ENCODE assay signal across 9 mouse cellular contexts in the genomic region with DNA sequence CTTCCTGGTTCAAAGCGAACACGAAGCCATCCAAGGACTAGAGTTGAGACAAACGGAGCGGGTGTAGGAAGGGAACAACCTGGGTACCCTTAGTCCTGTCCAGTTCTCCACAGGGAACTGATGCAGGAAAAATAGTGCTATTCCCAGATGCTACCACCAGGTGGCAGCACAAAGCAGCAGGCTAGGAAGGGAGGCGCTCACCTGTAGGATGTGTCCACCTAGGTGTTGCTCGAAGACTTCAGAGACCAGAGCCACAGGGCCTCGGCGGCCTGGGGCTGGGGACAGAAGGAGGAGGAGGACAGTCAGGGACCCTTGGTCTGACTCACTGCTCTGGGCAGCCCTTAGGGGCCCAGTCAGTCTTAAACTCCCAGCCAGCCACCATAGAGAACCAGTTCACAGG. TPM values are rescaled to one million over a fixed set of nuclear protein-coding genes. Genes with fewer than 3 reads are reported as not detected.
DNase-seq lines count a peak whose midpoint lies in the region; ATAC-seq and TF ChIP-seq lines count a peak whose summit lies in the region.
"Had no signal": no experiment of that assay in that cellular context is flagged by ENCODE, and none has a peak within 500 bp of the region (broad histone marks: within the 10 kb centered on the region; RNA-seq: fewer than 3 reads in every experiment).

No protein-coding gene starts in this region.

- H3K9ac ChIP-seq in forebrain, embryonic 14.5 days (ENCODE audit: low read length): no peak overlapping the region
- no peak overlapping the region for H3K9ac ChIP-seq in hindbrain, embryonic 16.5 days (ENCODE audit: low read depth, low read length)
- H3K9ac ChIP-seq: limb, embryonic 15.5 days had no signal

- H3K4me2 ChIP-seq in forebrain, embryonic 14.5 days (ENCODE audit: low read length): no peak overlapping the region
- H3K4me2 ChIP-seq in hindbrain, embryonic 16.5 days (ENCODE audit: low read length): no peak overlapping the region
- H3K4me2 ChIP-seq: limb, embryonic 15.5 days had no signal

- H3K27me3 ChIP-seq in forebrain, embryonic 14.5 days (replicated peaks; ENCODE audit: control insufficient read depth, insufficient read depth, low read length): peaks cover 3% of the 10 kb centered on the region
- H3K27me3 ChIP-seq in hindbrain, embryonic 16.5 days (replicated peaks; ENCODE audit: control insufficient read depth, insufficient read depth, low read length): peaks cover 10% of the 10 kb centered on the region
- H3K27me3 ChIP-seq in midbrain, embryonic 10.5 days (ENCODE audit: low read depth, poor library complexity, severe bottlenecking): peaks cover 49% of the 10 kb centered on the region
- no peaks in the 10 kb centered on the region; the same call in 1 of the 2 replicates for H3K27me3 ChIP-seq in spleen, adult 2 months (ENCODE audit: control insufficient read depth, insufficient read depth, low read length)

- H3K27ac ChIP-seq in forebrain, embryonic 14.5 days (ENCODE audit: low read depth, low read length): no peak overlapping the region
- H3K27ac ChIP-seq in hindbrain, embryonic 16.5 days (ENCODE audit: low read depth, low read length): no peak overlapping the region
- H3K27ac ChIP-seq in midbrain, embryonic 10.5 days (replicated peaks): no peak overlapping the region
- H3K27ac ChIP-seq in spleen, adult 2 months (ENCODE audit: insufficient read depth, low read length): no peak overlapping the region
- H3K27ac ChIP-seq: limb, embryonic 15.5 days had no signal

- no peaks in the 10 kb centered on the region for H3K36me3 ChIP-seq in forebrain, embryonic 14.5 days (ENCODE audit: control insufficient read depth, insufficient read depth, low read length)
- no peaks in the 10 kb centered on the region for H3K36me3 ChIP-seq in hindbrain, embryonic 16.5 days (ENCODE audit: control insufficient read depth, insufficient read depth, low read length)
- no peaks in the 10 kb centered on the region for H3K36me3 ChIP-seq in midbrain, embryonic 10.5 days
- no peaks in the 10 kb centered on the region for H3K36me3 ChIP-seq in spleen, adult 2 months (ENCODE audit: control insufficient read depth, insufficient read depth, low read length)
- H3K36me3 ChIP-seq: limb, embryonic 15.5 days had no signal

- DNase-seq in adrenal gland, adult (ENCODE audit: inconsistent age in 2 of 2, low spot score in 1 of 2): peak; percentile 61 to 87
- no peak for DNase-seq in adrenal gland, adult 8-10 months
- peak; percentile 66 for DNase-seq in c-Kit-positive CD71-positive TER-119-positive erythroid progenitor cells, embryonic 14.5 days (ENCODE audit: low spot score)
- peak; percentile 72 for DNase-seq in forebrain, embryonic 14.5 days (ENCODE audit: low spot score)
- peak; percentile 56 to 79 for DNase-seq in left cerebral cortex, postnatal 14 days (ENCODE audit: low spot score in 2 of 2)
- DNase-seq in midbrain, embryonic 10.5 days (ENCODE audit: low spot score): peak; percentile 70
- peak in 1 of 2 experiments; percentile 65 for DNase-seq in spleen, adult 2 months (ENCODE audit: low read depth in 1 of 2, low spot score in 2 of 2)

- intact Hi-C loops in left cerebral cortex, postnatal 14 days (cut with DNase I): loop anchor here (2.0 to 10.0 kb wide), 5 partner anchors 26 to 270 kb away; partner anchors contain the start of gene Ap2s1

- H3K4me3 ChIP-seq in forebrain, embryonic 14.5 days (ENCODE audit: low read depth, low read length): no peak overlapping the region
- H3K4me3 ChIP-seq in hindbrain, embryonic 16.5 days (ENCODE audit: low read length): no peak overlapping the region
- no peak overlapping the region for H3K4me3 ChIP-seq in midbrain, embryonic 10.5 days
- H3K4me3 ChIP-seq in spleen, adult 2 months (ENCODE audit: extremely low read depth, insufficient read depth, insufficient read length): no peak overlapping the region
- H3K4me3 ChIP-seq: limb, embryonic 15.5 days had no signal

- no peaks in the 10 kb centered on the region for H3K4me1 ChIP-seq in forebrain, embryonic 14.5 days (ENCODE audit: control insufficient read depth, insufficient read depth, low read length)
- no peaks in the 10 kb centered on the region for H3K4me1 ChIP-seq in hindbrain, embryonic 16.5 days (ENCODE audit: control insufficient read depth, insufficient read depth, low read depth, low read length)
- H3K4me1 ChIP-seq in midbrain, embryonic 10.5 days: peaks cover 11% of the 10 kb centered on the region
- H3K4me1 ChIP-seq in spleen, adult 2 months (ENCODE audit: control insufficient read depth, insufficient read depth, insufficient read length): no peaks in the 10 kb centered on the region

- ATAC-seq in forebrain, embryonic 14.5 days: peak; percentile 28; the same call in 1 of the 2 replicates
- ATAC-seq in hindbrain, embryonic 16.5 days: peak; percentile 40

- H3K9me3 ChIP-seq in forebrain, embryonic 14.5 days (replicated peaks; ENCODE audit: control insufficient read depth, low read length): no peaks in the 10 kb centered on the region
- H3K9me3 ChIP-seq in hindbrain, embryonic 16.5 days (ENCODE audit: control insufficient read depth, low read length): no peaks in the 10 kb centered on the region
- H3K9me3 ChIP-seq in midbrain, embryonic 10.5 days (replicated peaks): no peaks in the 10 kb centered on the region
- H3K9me3 ChIP-seq: limb, embryonic 15.5 days had no signal

- no peak for TF ChIP-seq POLR2A in spleen, adult 2 months (IDR thresholded peaks at IDR 0.05; ENCODE audit: low read depth, low read length)

- whole genome bisulfite sequencing in forebrain, embryonic 14.5 days: 13% methylated on average over 8 of the region's 8 CpGs
- 13% methylated on average over 8 of the region's 8 CpGs for WGBS in hindbrain, embryonic 16.5 days
- 15% methylated on average over 8 of the region's 8 CpGs for WGBS in midbrain, embryonic 10.5 days
- 5% methylated on average over 8 of the region's 8 CpGs for WGBS in spleen, adult 2 months

- peak; percentile 82; the same call in 1 of the 2 replicates for TF ChIP-seq CTCF in spleen, adult 2 months (IDR thresholded peaks at IDR 0.05; ENCODE audit: extremely low read depth, insufficient read depth, insufficient read length, insufficient replicate concordance)

RNA-seq across cellular contexts. Expression of gene Npas1, which starts 12.4 kb away (rescaled TPM):
- total RNA-seq in adrenal gland, adult 8-10 months (2022): under 1 TPM in 1 of 4 experiments, not detected in 3; 0.48 TPM
- polyA plus RNA-seq in forebrain, embryonic 14.5 days (2014; fragmentation: Nextera tagmentation; extraction: Ambion mirVana): 2.4 and 3.4 TPM in 2 replicates
- polyA plus RNA-seq in hindbrain, embryonic 16.5 days (2015; fragmentation: Nextera tagmentation; extraction: Ambion mirVana): 5.4 and 6.3 TPM in 2 replicates
- total RNA-seq in left cerebral cortex, postnatal 14 days (2021): 10 to 100 TPM; 13.4 to 14.8 TPM
- 0.32 and 0.74 TPM in 2 replicates for polyA plus RNA-seq in midbrain, embryonic 10.5 days (2016; fragmentation: Nextera tagmentation; extraction: Ambion mirVana)
- polyA plus RNA-seq in spleen, adult 2 months (2012; rRNA removed): not detected in 2 replicates

RNA-seq across cellular contexts. Expression of gene Tmem160, which starts 12.6 kb away (rescaled TPM):
- 10 to 100 TPM; 55.2 to 93.9 (median 72.1) TPM for total RNA-seq in adrenal gland, adult 8-10 months (2022)
- 67.2 and 75.4 TPM in 2 replicates for polyA plus RNA-seq in forebrain, embryonic 14.5 days (2014; fragmentation: Nextera tagmentation; extraction: Ambion mirVana)
- 77.0 and 86.9 TPM in 2 replicates for polyA plus RNA-seq in hindbrain, embryonic 16.5 days (2015; fragmentation: Nextera tagmentation; extraction: Ambion mirVana)
- 10 to 100 TPM; 90.4 to 90.8 TPM for total RNA-seq in left cerebral cortex, postnatal 14 days (2021)
- polyA plus RNA-seq in midbrain, embryonic 10.5 days (2016; fragmentation: Nextera tagmentation; extraction: Ambion mirVana): 54.5 and 64.7 TPM in 2 replicates
- 118 and 170 TPM in 2 replicates for polyA plus RNA-seq in spleen, adult 2 months (2012; rRNA removed)
